Mouse (Mus musculus): ENCODE results near the gene Crot. TPM values are rescaled to one million over a fixed set of nuclear protein-coding genes. Genes with fewer than 3 reads are reported as not detected.

The Crot gene
- total RNA-seq, 1 experiment = 14.4 TPM

- DNase-seq (ENCODE audit: low read depth, low spot score) = no peak
Observed at GRCm38 (mm10) chr5:8990526-8990925, 6.6 kb downstream of the Crot start.

GRCm38 (mm10) chr5:8987925-8988324 lies 9.2 kb downstream of the Crot start:
- Histone ChIP-seq H3K4me1 (ENCODE audit: control insufficient read depth in 2 of 2, insufficient read depth in 2 of 2, low read length in 2 of 2, poor library complexity in 1 of 2) (peaks cover 0 to 2% of the 10 kb centered on the region in 2 experiments; a peak in 2 of 4 replicates), H3K9me3 (ENCODE audit: control insufficient read depth, insufficient read depth, low read depth, low read length) (no peaks in the 10 kb centered on the region), H3K27ac (ENCODE audit: insufficient read depth, low read depth, low read length, poor library complexity, severe bottlenecking) (no peak overlapping the region), H3K4me3 (ENCODE audit: insufficient read depth in 1 of 2, low read depth in 1 of 2, low read length in 2 of 2, poor library complexity in 1 of 2, severe bottlenecking in 1 of 2) (no peak overlapping the region), H3K36me3 (ENCODE audit: control insufficient read depth, insufficient read depth, low read length, poor library complexity, severe bottlenecking) (peaks cover 6% of the 10 kb centered on the region), H3K9ac (ENCODE audit: insufficient read depth, low read depth, low read length, poor library complexity, severe bottlenecking) (no peak overlapping the region)
- TF ChIP-seq MAFK (IDR thresholded peaks at IDR 0.05; ENCODE audit: insufficient read depth, low read depth, low read length) = no peak
- no peak for TF ChIP-seq ZNF384 (IDR thresholded peaks at IDR 0.05; ENCODE audit: low read depth, low read length)
- no peak for TF ChIP-seq CHD2 (IDR thresholded peaks at IDR 0.05; ENCODE audit: low read depth, low read length)
- TF ChIP-seq ZC3H11A (IDR thresholded peaks at IDR 0.05; ENCODE audit: borderline replicate concordance, low read depth, low read length) = no peak
- no peak for TF ChIP-seq HCFC1 (IDR thresholded peaks at IDR 0.05; ENCODE audit: borderline replicate concordance, insufficient read depth, low read length)
- no peak for DNase-seq (ENCODE audit: low read depth, low spot score)
- in situ Hi-C loops (cut with MboI; ENCODE audit: low sequenced_read_pairs in 2 of 2, unreplicated experiment in 2 of 2) = no loop called here

More at GRCm38 (mm10) chr5:8990526-8990925, 6.6 kb downstream of the Crot start:
- in situ Hi-C loops (cut with MboI; ENCODE audit: low sequenced_read_pairs in 2 of 2, unreplicated experiment in 2 of 2) = no loop called here
- H3K27ac ChIP-seq (ENCODE audit: insufficient read depth, low read depth, low read length, poor library complexity, severe bottlenecking) = no peak overlapping the region
- peaks cover 0 to 2% of the 10 kb centered on the region in 2 experiments; a peak in 2 of 4 replicates for H3K4me1 ChIP-seq (ENCODE audit: control insufficient read depth in 2 of 2, insufficient read depth in 2 of 2, low read length in 2 of 2, poor library complexity in 1 of 2)
- H3K36me3 ChIP-seq (ENCODE audit: control insufficient read depth, insufficient read depth, low read length, poor library complexity, severe bottlenecking) = peaks cover 4% of the 10 kb centered on the region
- H3K4me3 ChIP-seq (ENCODE audit: insufficient read depth in 1 of 2, low read depth in 1 of 2, low read length in 2 of 2, poor library complexity in 1 of 2, severe bottlenecking in 1 of 2) = no peak overlapping the region
- TF ChIP-seq ZNF384 (IDR thresholded peaks at IDR 0.05; ENCODE audit: low read depth, low read length) (no peak), MAFK (IDR thresholded peaks at IDR 0.05; ENCODE audit: insufficient read depth, low read depth, low read length) (no peak), HCFC1 (IDR thresholded peaks at IDR 0.05; ENCODE audit: borderline replicate concordance, insufficient read depth, low read length) (no peak), CHD2 (IDR thresholded peaks at IDR 0.05; ENCODE audit: low read depth, low read length) (no peak), ZC3H11A (IDR thresholded peaks at IDR 0.05; ENCODE audit: borderline replicate concordance, low read depth, low read length) (no peak)
- H3K9me3 ChIP-seq (ENCODE audit: control insufficient read depth, insufficient read depth, low read depth, low read length) = no peaks in the 10 kb centered on the region
- H3K9ac ChIP-seq (ENCODE audit: insufficient read depth, low read depth, low read length, poor library complexity, severe bottlenecking) = no peak overlapping the region; the same call in 1 of the 2 replicates

- Histone ChIP-seq H3K4me3 (ENCODE audit: insufficient read depth in 1 of 2, low read depth in 1 of 2, low read length in 2 of 2, poor library complexity in 1 of 2, severe bottlenecking in 1 of 2) (no peak overlapping the region), H3K9me3 (ENCODE audit: control insufficient read depth, insufficient read depth, low read depth, low read length) (no peaks in the 10 kb centered on the region), H3K36me3 (ENCODE audit: control insufficient read depth, insufficient read depth, low read length, poor library complexity, severe bottlenecking) (peaks cover 6% of the 10 kb centered on the region), H3K4me1 (ENCODE audit: control insufficient read depth in 2 of 2, insufficient read depth in 2 of 2, low read length in 2 of 2, poor library complexity in 1 of 2) (no peaks in the 10 kb centered on the region), H3K27ac (ENCODE audit: insufficient read depth, low read depth, low read length, poor library complexity, severe bottlenecking) (no peak overlapping the region), H3K9ac (ENCODE audit: insufficient read depth, low read depth, low read length, poor library complexity, severe bottlenecking) (no peak overlapping the region)
- no peak for TF ChIP-seq ZNF384 (IDR thresholded peaks at IDR 0.05; ENCODE audit: low read depth, low read length)
- in situ Hi-C loops (cut with MboI; ENCODE audit: low sequenced_read_pairs in 2 of 2, unreplicated experiment in 2 of 2) = no loop called here
- no peak for DNase-seq (ENCODE audit: low read depth, low spot score)
Observed at GRCm38 (mm10) chr5:8985470-8985869, 11.7 kb downstream of the Crot start.

- in situ Hi-C loops (cut with MboI; ENCODE audit: low sequenced_read_pairs in 2 of 2, unreplicated experiment in 2 of 2) = no loop called here
- no peak for DNase-seq (ENCODE audit: low read depth, low spot score)
- TF ChIP-seq ZC3H11A (IDR thresholded peaks at IDR 0.05; ENCODE audit: borderline replicate concordance, low read depth, low read length) (no peak), CHD2 (IDR thresholded peaks at IDR 0.05; ENCODE audit: low read depth, low read length) (no peak), HCFC1 (IDR thresholded peaks at IDR 0.05; ENCODE audit: borderline replicate concordance, insufficient read depth, low read length) (no peak), ZNF384 (IDR thresholded peaks at IDR 0.05; ENCODE audit: low read depth, low read length) (no peak), MAFK (IDR thresholded peaks at IDR 0.05; ENCODE audit: insufficient read depth, low read depth, low read length) (no peak)
- Histone ChIP-seq H3K27ac (ENCODE audit: insufficient read depth, low read depth, low read length, poor library complexity, severe bottlenecking) (no peak overlapping the region), H3K9me3 (ENCODE audit: control insufficient read depth, insufficient read depth, low read depth, low read length) (no peaks in the 10 kb centered on the region), H3K36me3 (ENCODE audit: control insufficient read depth, insufficient read depth, low read length, poor library complexity, severe bottlenecking) (peaks cover 4% of the 10 kb centered on the region), H3K9ac (ENCODE audit: insufficient read depth, low read depth, low read length, poor library complexity, severe bottlenecking) (no peak overlapping the region), H3K4me1 (ENCODE audit: control insufficient read depth in 2 of 2, insufficient read depth in 2 of 2, low read length in 2 of 2, poor library complexity in 1 of 2) (no peaks in the 10 kb centered on the region), H3K4me3 (ENCODE audit: insufficient read depth in 1 of 2, low read depth in 1 of 2, low read length in 2 of 2, poor library complexity in 1 of 2, severe bottlenecking in 1 of 2) (no peak overlapping the region)
Observed at GRCm38 (mm10) chr5:8974721-8975120, 22.4 kb downstream of the Crot start.

- no peaks in the 10 kb centered on the region for H3K4me1 ChIP-seq (ENCODE audit: control insufficient read depth in 2 of 2, insufficient read depth in 2 of 2, low read length in 2 of 2, poor library complexity in 1 of 2)
- H3K9me3 ChIP-seq (ENCODE audit: control insufficient read depth, insufficient read depth, low read depth, low read length) = no peaks in the 10 kb centered on the region
- H3K27ac ChIP-seq (ENCODE audit: insufficient read depth, low read depth, low read length, poor library complexity, severe bottlenecking) = no peak overlapping the region
- no peak for DNase-seq (ENCODE audit: low read depth, low spot score)
- H3K9ac ChIP-seq (ENCODE audit: insufficient read depth, low read depth, low read length, poor library complexity, severe bottlenecking) = no peak overlapping the region
- H3K4me3 ChIP-seq (ENCODE audit: insufficient read depth in 1 of 2, low read depth in 1 of 2, low read length in 2 of 2, poor library complexity in 1 of 2, severe bottlenecking in 1 of 2) = no peak overlapping the region
- in situ Hi-C loops (cut with MboI; ENCODE audit: low sequenced_read_pairs in 2 of 2, unreplicated experiment in 2 of 2) = no loop called here
- peaks cover 4% of the 10 kb centered on the region for H3K36me3 ChIP-seq (ENCODE audit: control insufficient read depth, insufficient read depth, low read length, poor library complexity, severe bottlenecking)
- TF ChIP-seq ZC3H11A (IDR thresholded peaks at IDR 0.05; ENCODE audit: borderline replicate concordance, low read depth, low read length) (no peak), HCFC1 (IDR thresholded peaks at IDR 0.05; ENCODE audit: borderline replicate concordance, insufficient read depth, low read length) (no peak), ZNF384 (IDR thresholded peaks at IDR 0.05; ENCODE audit: low read depth, low read length) (no peak), CHD2 (IDR thresholded peaks at IDR 0.05; ENCODE audit: low read depth, low read length) (no peak), MAFK (IDR thresholded peaks at IDR 0.05; ENCODE audit: insufficient read depth, low read depth, low read length) (no peak)
Observed at GRCm38 (mm10) chr5:8972355-8972754, 24.8 kb downstream of the Crot start.
